Mouse (Mus musculus): ENCODE measurements around the gene Sh3gl1.

DNA sequence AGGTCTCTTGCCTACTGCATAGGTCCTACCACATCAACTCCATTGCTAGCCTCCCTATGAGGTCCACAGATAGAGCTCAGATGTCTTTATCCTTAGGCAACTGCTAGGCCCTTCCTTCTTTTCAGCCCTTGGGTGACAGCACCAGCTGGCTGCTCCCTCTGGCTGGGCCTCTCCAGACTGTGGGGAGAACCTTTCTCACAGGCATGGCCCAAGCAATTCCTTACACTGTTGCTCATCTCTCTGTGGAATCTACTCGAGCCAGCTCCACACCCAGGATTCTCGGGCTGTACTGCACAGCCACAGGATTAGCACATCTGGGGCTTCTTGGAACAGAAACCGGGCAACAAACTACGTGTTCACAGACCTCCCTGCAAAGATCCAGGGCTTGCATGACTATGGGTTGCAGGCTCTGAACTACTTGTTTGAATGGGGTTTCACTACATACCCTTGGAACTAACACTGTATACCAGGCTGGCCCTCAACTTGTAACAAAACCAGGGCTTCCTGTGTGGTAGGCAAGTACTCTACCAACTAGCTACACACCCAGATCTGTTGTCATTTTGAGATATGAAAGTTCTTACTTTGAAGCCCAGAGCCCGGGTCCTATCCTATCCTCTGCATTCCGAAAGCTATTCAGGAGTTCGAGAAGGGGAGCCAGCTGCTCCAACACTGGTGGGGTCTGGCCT, 2.3 kb downstream of the Sh3gl1 start:
- TF ChIP-seq CTCF (IDR thresholded peaks at IDR 0.05; ENCODE audit: low read depth, low read length) (no peak), POLR2A (IDR thresholded peaks at IDR 0.05; ENCODE audit: extremely low read depth, insufficient read depth, low read length) (no peak)
